Mouse (Mus musculus) ovary, adult 10 weeks (tissue): ENCODE measurements around the gene Htr1b. TPM values are rescaled to one million over a fixed set of nuclear protein-coding genes. Genes with fewer than 3 reads are reported as not detected.

Experiments
- polyA plus RNA-seq: library from polyadenylated mRNA; stranded (reverse); fragments of 350-450 nt; fragmentation: Illumina TruSeq; extraction: RNeasy Lipid Tissue Mini Kit (QIAGEN cat#74804); gene quantifications from one replicate; pipeline ENCODE4 v1.2.3, GENCODE M21; 2014

Htr1b gene
- 4.5 TPM for polyA plus RNA-seq

DNA sequence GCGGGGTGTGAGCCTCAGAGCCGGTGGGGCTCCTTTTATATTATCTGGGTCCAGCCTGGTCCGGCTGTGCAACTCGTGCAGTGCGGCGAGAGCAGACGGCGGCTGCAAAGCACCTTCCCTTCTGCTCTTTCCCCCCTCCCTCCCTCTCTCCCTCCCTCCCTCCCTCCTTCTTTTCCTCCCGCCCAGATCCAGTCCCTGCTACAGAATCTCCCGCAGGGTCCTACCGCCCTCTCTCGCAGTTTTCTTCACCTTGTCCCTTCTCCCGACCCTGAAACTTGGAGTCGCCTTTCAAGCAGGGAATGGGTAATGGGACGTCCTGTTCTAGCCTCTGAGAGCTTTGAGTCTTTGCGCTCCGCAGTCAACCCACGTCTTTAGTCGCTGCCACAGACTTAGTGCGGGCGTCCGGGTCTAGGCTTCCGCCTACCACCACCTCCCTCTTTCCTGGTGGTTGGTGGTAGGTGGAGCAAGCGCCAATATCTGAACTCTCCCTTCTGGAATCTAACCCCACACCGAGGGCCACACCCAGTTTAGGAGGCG lies at the start of gene Htr1b:
TSS of gene Htr1b (minus strand) at position 392 of the 537 bp plus-strand sequence.

Other genes with a start within 250 kb of the Htr1b start
- 0.66 TPM for gene Mei4, start 229.8 kb upstream of the Htr1b start, polyA plus RNA-seq